Mouse (Mus musculus): Measurements from ENCODE around the gene Gm39115. TPM values are rescaled to one million over a fixed set of nuclear protein-coding genes. Genes with fewer than 3 reads are reported as not detected.
"Not testable (repeated sequence)": the region's sequence is repeated elsewhere in the genome, so short reads cannot be mapped to it uniquely, and the experiment has no call there.

Gene Gm39115
- total RNA-seq (2014; fragmentation: Nextera tagmentation) = not detected in 2 replicates
- total RNA-seq (2017) = not detected in 2 replicates

GRCm38 (mm10) chr7:142135934-142136333 lies at the start of gene Gm39115:
TSS of gene Gm39115 (minus strand) at chr7:142136034.
- not testable (repeated sequence) for ATAC-seq (replicated peaks; ENCODE audit: low FRiP score, low TSS enrichment, poor library complexity, severe bottlenecking)

- no peak for ATAC-seq (replicated peaks; ENCODE audit: low FRiP score, low TSS enrichment, poor library complexity, severe bottlenecking)
Measured at GRCm38 (mm10) chr7:142181021-142181420, 45.2 kb upstream of the Gm39115 start.

- no peak for ATAC-seq (replicated peaks; ENCODE audit: low FRiP score, low TSS enrichment, poor library complexity, severe bottlenecking)
Measured at GRCm38 (mm10) chr7:142178685-142179084, 42.9 kb upstream of the Gm39115 start.

- not testable (repeated sequence) for ATAC-seq (replicated peaks; ENCODE audit: low FRiP score, low TSS enrichment, poor library complexity, severe bottlenecking)
Measured at GRCm38 (mm10) chr7:142175905-142176304, 40.1 kb upstream of the Gm39115 start, which contains the start of gene Krtap5-2. TSS of gene Krtap5-2 (minus strand) at chr7:142176005.

GRCm38 (mm10) chr7:142169836-142170235 lies 34.0 kb upstream of the Gm39115 start:
- ATAC-seq (replicated peaks; ENCODE audit: low FRiP score, low TSS enrichment, poor library complexity, severe bottlenecking) = peak; percentile 85

GRCm38 (mm10) chr7:142165639-142166038 lies 29.8 kb upstream of the Gm39115 start, which contains the start of gene Gm4553:
TSS of gene Gm4553 (minus strand) at chr7:142165739.
- not testable (repeated sequence) for ATAC-seq (replicated peaks; ENCODE audit: low FRiP score, low TSS enrichment, poor library complexity, severe bottlenecking)

GRCm38 (mm10) chr7:142159366-142159765 lies 23.5 kb upstream of the Gm39115 start:
- no peak for ATAC-seq (replicated peaks; ENCODE audit: low FRiP score, low TSS enrichment, poor library complexity, severe bottlenecking)

- ATAC-seq (replicated peaks; ENCODE audit: low FRiP score, low TSS enrichment, poor library complexity, severe bottlenecking) = not testable (repeated sequence)
Measured at GRCm38 (mm10) chr7:142157013-142157412, 21.2 kb upstream of the Gm39115 start, which contains the start of gene Gm29735. TSS of gene Gm29735 (minus strand) at chr7:142157113.

GRCm38 (mm10) chr7:142155308-142155707 lies 19.5 kb upstream of the Gm39115 start:
- no peak for ATAC-seq (replicated peaks; ENCODE audit: low FRiP score, low TSS enrichment, poor library complexity, severe bottlenecking)

GRCm38 (mm10) chr7:142152191-142152590 lies 16.4 kb upstream of the Gm39115 start:
- ATAC-seq (replicated peaks; ENCODE audit: low FRiP score, low TSS enrichment, poor library complexity, severe bottlenecking) = no peak

- no peak for ATAC-seq (replicated peaks; ENCODE audit: low FRiP score, low TSS enrichment, poor library complexity, severe bottlenecking)
Measured at GRCm38 (mm10) chr7:142148633-142149032, 12.8 kb upstream of the Gm39115 start.

- ATAC-seq (replicated peaks; ENCODE audit: low FRiP score, low TSS enrichment, poor library complexity, severe bottlenecking) = peak; percentile 70
Measured at GRCm38 (mm10) chr7:142146033-142146432, 10.2 kb upstream of the Gm39115 start.

GRCm38 (mm10) chr7:142145413-142145940 lies 9.6 kb upstream of the Gm39115 start:
- no peak for ATAC-seq (replicated peaks; ENCODE audit: low FRiP score, low TSS enrichment, poor library complexity, severe bottlenecking)

GRCm38 (mm10) chr7:142144507-142144906 lies 8.7 kb upstream of the Gm39115 start, which contains the start of gene Gm45337:
TSS of gene Gm45337 (minus strand) at chr7:142144607.
- ATAC-seq (replicated peaks; ENCODE audit: low FRiP score, low TSS enrichment, poor library complexity, severe bottlenecking) = no peak

- not testable (repeated sequence) for ATAC-seq (replicated peaks; ENCODE audit: low FRiP score, low TSS enrichment, poor library complexity, severe bottlenecking)
Measured at GRCm38 (mm10) chr7:142143506-142144010, 7.7 kb upstream of the Gm39115 start.

- ATAC-seq (replicated peaks; ENCODE audit: low FRiP score, low TSS enrichment, poor library complexity, severe bottlenecking) = no peak
Measured at GRCm38 (mm10) chr7:142140696-142141095, 4.9 kb upstream of the Gm39115 start.

GRCm38 (mm10) chr7:142134206-142134995 lies 1.4 kb downstream of the Gm39115 start:
- no peak for ATAC-seq (replicated peaks; ENCODE audit: low FRiP score, low TSS enrichment, poor library complexity, severe bottlenecking)

- ATAC-seq (replicated peaks; ENCODE audit: low FRiP score, low TSS enrichment, poor library complexity, severe bottlenecking) = no peak
Measured at GRCm38 (mm10) chr7:142128843-142129242, 7.0 kb downstream of the Gm39115 start.

- ATAC-seq (replicated peaks; ENCODE audit: low FRiP score, low TSS enrichment, poor library complexity, severe bottlenecking) = not testable (repeated sequence)
Measured at GRCm38 (mm10) chr7:142120629-142121028, 15.2 kb downstream of the Gm39115 start, which contains the start of gene Gm45618. TSS of gene Gm45618 (minus strand) at chr7:142120729.

GRCm38 (mm10) chr7:142119632-142120031 lies 16.2 kb downstream of the Gm39115 start:
- ATAC-seq (replicated peaks; ENCODE audit: low FRiP score, low TSS enrichment, poor library complexity, severe bottlenecking) = peak; percentile 70

All from megakaryocyte-erythroid progenitor cell, adult 5-6 weeks (primary cell).